Mouse (Mus musculus): ENCODE results near the gene Samd8. TPM values are rescaled to one million over a fixed set of nuclear protein-coding genes. Genes with fewer than 3 reads are reported as not detected.
A peak's percentile ranks its signal among the peaks of the same experiment; 100 is the strongest.

The Samd8 gene
- total RNA-seq, 2 experiments from 2014 or later = 75.1 to 79.7 TPM

GRCm38 (mm10) chr14:21841819-21842592, 91.7 kb downstream of the Samd8 start:
- intact Hi-C loops (cut with DNase I) = loop anchor here (10.0 kb wide), 2 partner anchors 157 to 337 kb away; no protein-coding TSS in a partner anchor
- no peak for DNase-seq (ENCODE audit: extremely low spot score in 1 of 2, low spot score in 2 of 2)

GRCm38 (mm10) chr14:21843263-21843662, 92.9 kb downstream of the Samd8 start:
- no peak for DNase-seq (ENCODE audit: extremely low spot score in 1 of 2, low spot score in 2 of 2)
- H3K27ac ChIP-seq = no peak overlapping the region
- H3K4me3 ChIP-seq = no peak overlapping the region
- intact Hi-C loops (cut with DNase I) = loop anchor here (10.0 kb wide), 2 partner anchors 158 to 338 kb away; no protein-coding TSS in a partner anchor
- TF ChIP-seq CTCF (IDR thresholded peaks at IDR 0.05) = no peak

More at GRCm38 (mm10) chr14:21841819-21842592, 91.7 kb downstream of the Samd8 start:
- Histone ChIP-seq H3K4me3 (no peak overlapping the region), H3K27ac (no peak overlapping the region)
- peak; percentile 34 for TF ChIP-seq CTCF (IDR thresholded peaks at IDR 0.05)

- no peak for DNase-seq (ENCODE audit: extremely low spot score in 1 of 2, low spot score in 2 of 2)
- no peak overlapping the region for H3K27ac ChIP-seq
- no peak overlapping the region; the same call in 1 of the 2 replicates for H3K4me3 ChIP-seq
- intact Hi-C loops (cut with DNase I) = loop anchor here (5.0 to 10.0 kb wide), 4 partner anchors 95 to 725 kb away; partner anchors contain the start of genes Dusp13 and Samd8
- no peak for TF ChIP-seq CTCF (IDR thresholded peaks at IDR 0.05)
Measured at GRCm38 (mm10) chr14:21846827-21847380, 96.6 kb downstream of the Samd8 start.

- Histone ChIP-seq H3K4me3 (peak overlapping the region; percentile 83), H3K27ac (peak overlapping the region; percentile 91)
- TF ChIP-seq CTCF (IDR thresholded peaks at IDR 0.05) = no peak
- intact Hi-C loops (cut with DNase I) = loop anchor here (1.0 to 10.0 kb wide), 6 partner anchors 16 to 725 kb away; partner anchors contain the start of genes Dusp13 and Samd8
- peak in 1 of 2 experiments; percentile 35 for DNase-seq (ENCODE audit: extremely low spot score in 1 of 2, low spot score in 2 of 2)
Measured at GRCm38 (mm10) chr14:21847381-21848165, 97.2 kb downstream of the Samd8 start.

Other genes with a start within 250 kb of the Samd8 start
- not detected for gene Dupd1, start 36.0 kb upstream of the Samd8 start, total RNA-seq (2021)
- not detected for gene Dusp13, start 650 bp downstream of the Samd8 start, total RNA-seq (2021)
- gene Vdac2, start 74.7 kb downstream of the Samd8 start, total RNA-seq (2021) = 100 to 1,000 TPM; 201 to 230 TPM
- gene Comtd1, start 98.4 kb downstream of the Samd8 start, total RNA-seq (2021) = 10 to 100 TPM; 22.8 to 24.9 TPM
- gene Zfp503, start 239.1 kb downstream of the Samd8 start, total RNA-seq (2021) = 1 to 10 TPM; 2.2 to 3.3 TPM